Mouse (Mus musculus): Measurements from ENCODE around the gene Pcna.

DNA sequence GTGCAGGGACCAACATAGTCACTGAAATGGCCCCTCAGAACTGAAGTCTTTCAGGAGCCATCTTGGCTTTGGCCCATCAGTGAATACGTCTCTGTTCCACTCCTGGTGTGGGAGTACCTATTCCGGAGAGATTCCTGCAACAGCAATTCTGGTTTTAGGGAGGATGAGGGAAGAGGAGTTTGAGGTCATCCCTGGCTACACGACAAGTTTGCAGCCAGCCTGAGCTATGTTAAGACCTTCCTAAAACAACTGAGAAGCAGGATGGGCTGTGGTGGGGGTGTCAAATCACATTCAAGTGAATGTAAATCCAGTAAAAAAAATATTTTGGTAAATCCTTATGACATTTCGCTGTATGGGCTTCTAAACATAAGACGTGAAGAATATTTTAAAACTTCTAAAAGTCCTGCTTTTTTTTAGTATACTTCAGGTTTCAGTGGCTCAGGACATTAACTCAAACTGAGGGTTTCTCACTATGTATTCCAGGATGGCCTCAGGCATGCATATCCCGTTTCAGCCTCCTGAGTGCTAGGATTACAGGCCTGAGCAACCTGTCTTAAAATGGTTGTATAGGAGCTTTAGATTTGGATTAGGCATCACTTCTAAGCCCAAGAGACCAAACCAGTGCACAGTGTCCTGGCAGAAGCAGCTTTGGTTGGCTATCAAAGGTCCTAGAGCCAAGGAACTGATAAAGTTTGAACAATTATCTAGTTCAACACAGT is 4.4 kb upstream of the Pcna start:
- TF ChIP-seq CTCF (IDR thresholded peaks at IDR 0.05; ENCODE audit: control insufficient read depth, insufficient read depth, low read length) (no peak), POLR2A (IDR thresholded peaks at IDR 0.05; ENCODE audit: borderline replicate concordance, control insufficient read depth, low read depth, low read length) (no peak)
